In the genomic region with DNA sequence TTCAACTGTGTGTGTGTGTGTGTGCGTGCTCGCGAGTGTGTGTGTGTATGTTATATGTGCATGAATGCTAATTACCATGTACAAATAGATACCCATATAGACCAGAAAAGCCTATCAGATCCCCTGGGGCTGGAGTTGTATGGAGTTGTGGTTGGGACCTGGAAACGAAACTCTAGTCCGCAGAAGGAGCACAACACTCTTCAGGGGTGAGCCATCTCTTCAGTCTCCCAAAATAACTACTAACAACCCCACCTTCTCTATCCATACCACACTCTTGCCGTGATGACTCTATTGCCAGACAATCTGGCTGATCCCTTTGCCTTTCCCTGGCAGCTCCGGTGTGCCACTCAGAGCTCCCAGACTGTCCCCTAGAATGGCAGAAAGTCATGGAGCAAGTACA, we compare ENCODE assay signal across 20 mouse cellular contexts. TPM values are rescaled to one million over a fixed set of nuclear protein-coding genes. Genes with fewer than 3 reads are reported as not detected.
"Had no signal": no experiment of that assay in that cellular context is flagged by ENCODE, and none has a peak within 500 bp of the region (broad histone marks: within the 10 kb centered on the region; RNA-seq: fewer than 3 reads in every experiment).

No protein-coding gene starts in this region.

- H3K4me3 ChIP-seq: neural tube, embryonic 15.5 days; stomach, embryonic 15.5 days had no signal

- H3K9me3 ChIP-seq: neural tube, embryonic 15.5 days; stomach, embryonic 15.5 days had no signal

- H3K9ac ChIP-seq: neural tube, embryonic 15.5 days; stomach, embryonic 15.5 days had no signal

- H3K4me1 ChIP-seq: neural tube, embryonic 15.5 days; stomach, embryonic 15.5 days had no signal

- DNase-seq: retina, postnatal 1 day; right cerebral cortex, adult 18-20 months; right cerebral cortex, postnatal 14 days; right cerebral cortex, postnatal 25 days; right cerebral cortex, postnatal 4 days; spleen, adult 18-20 months; thymus, adult 18-20 months; thymus, adult 2 months; thymus, postnatal 14 days; thymus, postnatal 25 days; thymus, postnatal 36 days; thymus, postnatal 4 days had no signal

- H3K36me3 ChIP-seq: neural tube, embryonic 15.5 days; stomach, embryonic 15.5 days had no signal

- H3K27me3 ChIP-seq: neural tube, embryonic 15.5 days; stomach, embryonic 15.5 days had no signal

- H3K27ac ChIP-seq: neural tube, embryonic 15.5 days; stomach, embryonic 15.5 days; stomach, postnatal 0 days had no signal

- H3K4me2 ChIP-seq: neural tube, embryonic 15.5 days; stomach, embryonic 15.5 days had no signal

RNA-seq across cellular contexts. Expression of gene Il10, which starts 3.8 kb away (rescaled TPM):
- total RNA-seq: neutrophil, adult 5-6 weeks had no signal
- polyA plus RNA-seq: neural tube, embryonic 14.5 days; neural tube, embryonic 15.5 days; small intestine, adult 2 months; stomach, embryonic 15.5 days; stomach, embryonic 16.5 days; stomach, postnatal 0 days; testis, adult 2 months had no signal
